Mouse (Mus musculus): ENCODE measurements at regions not wholly inside any gene's neighbourhood (a gene's known extent, or its start where the extent isn't known, plus 50 kb on each side); places are given as distances from the start of the nearest gene placed in this dataset.

DNA sequence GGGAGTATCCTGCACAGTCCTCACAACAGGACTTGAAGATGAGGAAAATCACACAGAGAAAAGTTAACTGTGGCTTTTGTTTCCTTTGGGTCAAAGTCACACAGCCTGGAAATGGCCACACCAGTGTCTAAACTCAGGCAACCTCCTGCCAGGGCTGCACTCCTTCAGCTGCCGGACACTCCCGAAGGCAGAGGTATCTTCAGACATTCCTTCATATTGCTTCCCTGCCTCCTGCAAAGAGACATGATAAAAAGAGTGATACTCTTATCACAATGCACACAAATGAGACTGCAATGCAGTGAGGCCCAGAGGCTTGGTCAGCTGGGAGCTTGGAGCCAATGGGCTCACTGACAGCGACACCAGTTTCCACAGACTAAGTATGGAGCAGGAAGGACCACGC lies 243.4 kb upstream of the Smlr1 start:
- TF ChIP-seq CTCF (conservative IDR thresholded peaks at IDR 0.05; ENCODE audit: low read length), result no peak
- no peak for TF ChIP-seq POU5F1 (IDR thresholded peaks at IDR 0.05; ENCODE audit: borderline replicate concordance, low read length)

All from E14TG2a.4 (cell line).